Mouse (Mus musculus): ENCODE measurements at regions not wholly inside any gene's neighbourhood (a gene's known extent, or its start where the extent isn't known, plus 50 kb on each side); places are given as distances from the start of the nearest gene placed in this dataset.

- Histone ChIP-seq H3K9me3 (replicated peaks) (no peaks in the 10 kb centered on the region), H3K36me3 (no peaks in the 10 kb centered on the region), H3K4me1 (no peaks in the 10 kb centered on the region), H3K4me2 (replicated peaks) (no peak overlapping the region), H3K9ac (no peak overlapping the region), H3K4me3 (no peak overlapping the region), H3K27me3 (no peaks in the 10 kb centered on the region), H3K27ac (no peak overlapping the region)
- 94% methylated on average over 4 of the region's 4 CpGs for WGBS
- ATAC-seq (ENCODE audit: low FRiP score), result no peak
Measured at GRCm38 (mm10) chr7:37120776-37121175, 422.9 kb downstream of the Tshz3 start.

DNA sequence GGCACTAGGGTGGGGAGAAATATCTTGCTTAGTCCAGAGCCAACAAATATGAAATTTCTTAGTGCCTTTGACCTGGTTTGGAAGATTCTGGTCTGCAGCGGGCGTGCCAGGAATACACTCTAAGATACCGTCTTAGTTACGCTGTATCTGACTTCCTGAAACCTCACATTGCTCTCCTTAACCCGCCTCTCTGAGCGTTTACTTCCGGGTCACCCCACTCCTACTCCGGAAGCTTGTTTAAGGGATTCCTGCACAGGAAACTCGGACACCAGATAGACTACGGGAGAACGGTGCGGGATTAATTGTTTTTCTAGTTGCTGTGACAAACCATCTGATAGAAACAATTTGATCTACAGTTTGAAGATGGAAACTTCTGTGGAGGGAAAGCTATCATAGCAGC, 442.3 kb downstream of the Tshz3 start:
- Histone ChIP-seq H3K36me3 (no peaks in the 10 kb centered on the region), H3K4me1 (peaks cover 6% of the 10 kb centered on the region; the same call in 1 of the 2 replicates), H3K4me3 (no peak overlapping the region), H3K27ac (no peak overlapping the region), H3K4me2 (replicated peaks) (no peak overlapping the region), H3K9me3 (replicated peaks) (no peaks in the 10 kb centered on the region), H3K9ac (no peak overlapping the region), H3K27me3 (no peaks in the 10 kb centered on the region; the same call in 1 of the 2 replicates)
- no peak for ATAC-seq (ENCODE audit: low FRiP score)
- 94% methylated on average over 12 of the region's 12 CpGs for WGBS

GRCm38 (mm10) chr7:37142780-37143179, 444.9 kb downstream of the Tshz3 start:
- Histone ChIP-seq H3K9me3 (replicated peaks) (no peaks in the 10 kb centered on the region), H3K27ac (no peak overlapping the region), H3K27me3 (no peaks in the 10 kb centered on the region; the same call in 1 of the 2 replicates), H3K4me3 (no peak overlapping the region), H3K4me1 (peaks cover 6% of the 10 kb centered on the region; the same call in 1 of the 2 replicates), H3K9ac (no peak overlapping the region), H3K4me2 (replicated peaks) (no peak overlapping the region), H3K36me3 (no peaks in the 10 kb centered on the region)
- ATAC-seq (ENCODE audit: low FRiP score), result no peak
- 85% methylated on average over 5 of the region's 5 CpGs for WGBS

GRCm38 (mm10) chr7:37144303-37144702, 446.4 kb downstream of the Tshz3 start:
- ATAC-seq (ENCODE audit: low FRiP score), result no peak
- H3K27ac ChIP-seq, result no peak overlapping the region
- H3K9me3 ChIP-seq (replicated peaks), result no peaks in the 10 kb centered on the region
- WGBS, result 32% methylated on average over 6 of the region's 6 CpGs
- no peaks in the 10 kb centered on the region for H3K36me3 ChIP-seq
- H3K4me3 ChIP-seq, result no peak overlapping the region
- no peak overlapping the region for H3K4me2 ChIP-seq (replicated peaks)
- H3K9ac ChIP-seq, result no peak overlapping the region
- no peaks in the 10 kb centered on the region; the same call in 1 of the 2 replicates for H3K27me3 ChIP-seq
- H3K4me1 ChIP-seq, result peaks cover 6% of the 10 kb centered on the region; the same call in 1 of the 2 replicates

GRCm38 (mm10) chr7:37149711-37150110, 451.8 kb downstream of the Tshz3 start:
- H3K27ac ChIP-seq, result no peak overlapping the region
- H3K9me3 ChIP-seq (replicated peaks), result no peaks in the 10 kb centered on the region
- ATAC-seq (ENCODE audit: low FRiP score), result no peak
- H3K4me1 ChIP-seq, result no peaks in the 10 kb centered on the region
- H3K27me3 ChIP-seq, result no peaks in the 10 kb centered on the region; the same call in 1 of the 2 replicates
- H3K9ac ChIP-seq, result no peak overlapping the region
- H3K4me2 ChIP-seq (replicated peaks), result no peak overlapping the region
- no peak overlapping the region for H3K4me3 ChIP-seq
- WGBS, result 81% methylated on average over 5 of the region's 5 CpGs
- no peaks in the 10 kb centered on the region for H3K36me3 ChIP-seq

GRCm38 (mm10) chr7:37159801-37160200, 461.9 kb downstream of the Tshz3 start:
- no peak overlapping the region for H3K9ac ChIP-seq
- no peaks in the 10 kb centered on the region for H3K4me1 ChIP-seq
- no peaks in the 10 kb centered on the region for H3K27me3 ChIP-seq
- H3K4me2 ChIP-seq (replicated peaks), result no peak overlapping the region
- H3K9me3 ChIP-seq (replicated peaks), result no peaks in the 10 kb centered on the region
- no peak overlapping the region for H3K27ac ChIP-seq
- H3K36me3 ChIP-seq, result no peaks in the 10 kb centered on the region
- no peak overlapping the region for H3K4me3 ChIP-seq
- 58% methylated on average over 8 of the region's 8 CpGs for WGBS
- no peak for ATAC-seq (ENCODE audit: low FRiP score)

DNA sequence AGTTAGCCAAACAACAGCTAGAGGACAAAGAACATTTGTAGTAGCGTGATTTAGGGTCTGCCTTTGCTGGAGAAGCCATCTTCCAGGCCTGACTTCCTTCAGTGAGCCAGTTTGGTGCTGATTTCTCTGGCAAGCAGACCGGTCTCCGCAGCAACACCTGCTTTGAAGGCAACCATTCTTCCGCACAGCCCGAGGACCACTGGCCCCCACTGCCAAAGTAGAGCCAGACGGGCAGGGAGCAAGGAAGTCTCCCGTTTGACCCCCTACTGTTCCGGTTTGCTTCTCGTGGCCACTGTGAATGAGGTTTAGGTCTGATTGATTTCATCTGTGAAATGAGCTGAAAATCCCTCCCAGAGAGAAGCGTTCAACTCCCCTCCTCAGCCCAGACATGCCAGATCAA, 471.0 kb downstream of the Tshz3 start:
- Histone ChIP-seq H3K4me2 (replicated peaks) (no peak overlapping the region), H3K36me3 (no peaks in the 10 kb centered on the region), H3K4me3 (no peak overlapping the region), H3K4me1 (no peaks in the 10 kb centered on the region), H3K9ac (no peak overlapping the region), H3K27me3 (no peaks in the 10 kb centered on the region), H3K27ac (no peak overlapping the region), H3K9me3 (replicated peaks) (no peaks in the 10 kb centered on the region)
- 42% methylated on average over 10 of the region's 10 CpGs for WGBS
- no peak for ATAC-seq (ENCODE audit: low FRiP score)

DNA sequence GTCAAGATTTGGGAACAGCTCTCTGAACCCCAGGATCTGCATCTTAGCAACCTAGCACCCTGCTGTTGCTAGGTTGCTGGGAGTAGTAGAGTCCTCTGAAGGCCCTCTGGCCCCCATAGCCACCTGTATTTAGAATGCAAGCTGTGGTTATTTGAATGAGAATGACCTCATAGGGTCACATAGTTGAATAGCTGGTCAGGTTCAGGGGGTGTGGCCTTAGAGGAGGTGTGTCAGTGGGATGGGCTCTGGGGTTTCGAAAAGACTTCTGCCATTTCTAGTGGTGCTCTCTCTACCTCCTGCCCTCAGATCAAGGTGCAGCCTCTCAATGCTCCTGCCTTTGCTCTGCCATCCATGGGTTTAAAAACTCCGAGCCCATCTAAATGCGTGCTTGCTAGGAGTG, 477.8 kb downstream of the Tshz3 start:
- H3K4me1 ChIP-seq, result peaks cover 18% of the 10 kb centered on the region
- H3K9me3 ChIP-seq (replicated peaks), result no peaks in the 10 kb centered on the region
- H3K9ac ChIP-seq, result no peak overlapping the region
- WGBS, result 83% methylated on average over 3 of the region's 3 CpGs
- no peak overlapping the region for H3K4me3 ChIP-seq
- ATAC-seq (ENCODE audit: low FRiP score), result no peak
- no peak overlapping the region for H3K27ac ChIP-seq
- no peaks in the 10 kb centered on the region for H3K36me3 ChIP-seq
- H3K27me3 ChIP-seq, result no peaks in the 10 kb centered on the region
- no peak overlapping the region for H3K4me2 ChIP-seq (replicated peaks)

- no peaks in the 10 kb centered on the region for H3K27me3 ChIP-seq
- no peaks in the 10 kb centered on the region for H3K36me3 ChIP-seq
- H3K4me3 ChIP-seq, result no peak overlapping the region
- no peak for ATAC-seq (ENCODE audit: low FRiP score)
- no peak overlapping the region for H3K4me2 ChIP-seq (replicated peaks)
- no peaks in the 10 kb centered on the region for H3K9me3 ChIP-seq (replicated peaks)
- WGBS, result 49% methylated on average over 4 of the region's 4 CpGs
- H3K27ac ChIP-seq, result no peak overlapping the region
- H3K9ac ChIP-seq, result no peak overlapping the region
- peaks cover 23% of the 10 kb centered on the region for H3K4me1 ChIP-seq
Measured at GRCm38 (mm10) chr7:37178256-37178655, 480.3 kb downstream of the Tshz3 start.

GRCm38 (mm10) chr7:37179907-37180306, 482.0 kb downstream of the Tshz3 start:
- ATAC-seq (ENCODE audit: low FRiP score), result no peak
- Histone ChIP-seq H3K9me3 (replicated peaks) (no peaks in the 10 kb centered on the region), H3K4me1 (peaks cover 23% of the 10 kb centered on the region), H3K27me3 (no peaks in the 10 kb centered on the region), H3K27ac (no peak overlapping the region), H3K36me3 (no peaks in the 10 kb centered on the region), H3K4me3 (no peak overlapping the region), H3K9ac (no peak overlapping the region), H3K4me2 (replicated peaks) (peak overlapping the region; percentile 27)
- 40% methylated on average over 10 of the region's 10 CpGs for WGBS

DNA sequence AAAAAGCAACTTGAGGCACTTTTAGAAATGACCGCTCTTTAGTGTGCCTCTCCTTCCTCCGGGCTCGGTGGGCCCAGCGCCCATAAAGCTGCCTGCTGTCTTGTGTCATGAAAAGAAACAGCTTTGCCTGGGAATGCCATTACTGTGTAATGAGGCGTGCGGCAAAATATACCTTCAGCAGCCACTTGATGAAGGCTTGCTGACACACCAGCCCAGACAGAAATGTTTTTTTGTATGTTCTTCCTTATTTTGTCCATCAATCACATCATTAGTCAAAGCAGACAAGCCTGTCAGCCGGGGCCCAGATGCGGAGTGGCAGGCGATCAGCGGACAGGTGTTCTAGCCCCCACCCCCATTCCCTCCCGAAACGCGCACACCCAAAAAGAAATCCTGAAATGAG, 482.5 kb downstream of the Tshz3 start:
- Histone ChIP-seq H3K36me3 (no peaks in the 10 kb centered on the region), H3K9me3 (replicated peaks) (no peaks in the 10 kb centered on the region), H3K4me2 (replicated peaks) (peak overlapping the region; percentile 27; the same call in 1 of the 2 replicates), H3K4me1 (peaks cover 23% of the 10 kb centered on the region), H3K27me3 (no peaks in the 10 kb centered on the region), H3K9ac (no peak overlapping the region), H3K4me3 (no peak overlapping the region), H3K27ac (no peak overlapping the region)
- peak; percentile 63; the same call in 1 of the 2 replicates for ATAC-seq (ENCODE audit: low FRiP score)
- WGBS, result 29% methylated on average over 13 of the region's 13 CpGs

GRCm38 (mm10) chr7:37181109-37181508, 483.2 kb downstream of the Tshz3 start:
- WGBS, result 59% methylated on average over 4 of the region's 4 CpGs
- Histone ChIP-seq H3K27me3 (no peaks in the 10 kb centered on the region), H3K36me3 (no peaks in the 10 kb centered on the region), H3K4me3 (no peak overlapping the region), H3K27ac (no peak overlapping the region), H3K9ac (no peak overlapping the region), H3K4me1 (peaks cover 23% of the 10 kb centered on the region), H3K4me2 (replicated peaks) (0 out of 2 replicates have a peak overlapping the region, but pooled peaks have one; percentile 27), H3K9me3 (replicated peaks) (no peaks in the 10 kb centered on the region)
- no peak for ATAC-seq (ENCODE audit: low FRiP score)

- H3K27me3 ChIP-seq, result no peaks in the 10 kb centered on the region
- WGBS, result 26% methylated on average over 2 of the region's 2 CpGs
- no peaks in the 10 kb centered on the region for H3K4me1 ChIP-seq
- H3K4me3 ChIP-seq, result no peak overlapping the region
- no peak overlapping the region for H3K4me2 ChIP-seq (replicated peaks)
- H3K9me3 ChIP-seq (replicated peaks), result no peaks in the 10 kb centered on the region
- H3K36me3 ChIP-seq, result no peaks in the 10 kb centered on the region
- ATAC-seq (ENCODE audit: low FRiP score), result no peak
- H3K27ac ChIP-seq, result no peak overlapping the region
- H3K9ac ChIP-seq, result no peak overlapping the region
Measured at GRCm38 (mm10) chr7:37192536-37192935, 494.6 kb downstream of the Tshz3 start.
